Mouse (Mus musculus): Measurements from ENCODE around the gene Nup210.

- TF ChIP-seq POLR2A (IDR thresholded peaks at IDR 0.05; ENCODE audit: control insufficient read depth, extremely low read depth, insufficient read depth, low read length, poor library complexity): no peak
- TF ChIP-seq CTCF (IDR thresholded peaks at IDR 0.05; ENCODE audit: borderline replicate concordance, control insufficient read depth, extremely low read depth, insufficient read depth, low read length, poor library complexity): no peak
Measured at GRCm38 (mm10) chr6:91068511-91068910, 48.1 kb downstream of the Nup210 start.
